Mouse (Mus musculus) lung, postnatal 36 days (tissue): ENCODE measurements around the gene Osbpl3.

Experiments used
- DNase-seq: peaks from one replicate; pipeline ENCODE4 v3.0.0; 2022; ENCODE audit warnings: mixed read lengths

The Osbpl3 gene

GRCm38 (mm10) chr6:50262310-50262709 lies 193.7 kb downstream of the Osbpl3 start:
- DNase-seq = no peak

- DNase-seq = no peak
Observed at GRCm38 (mm10) chr6:50261922-50262261, 194.1 kb downstream of the Osbpl3 start.

GRCm38 (mm10) chr6:50261201-50261921 lies 194.6 kb downstream of the Osbpl3 start:
- peak; percentile 82 for DNase-seq

- no peak for DNase-seq
Observed at GRCm38 (mm10) chr6:50255356-50255755, 200.6 kb downstream of the Osbpl3 start.

GRCm38 (mm10) chr6:50254723-50255184 lies 201.2 kb downstream of the Osbpl3 start:
- peak; percentile 88 for DNase-seq

GRCm38 (mm10) chr6:50252690-50253089 lies 203.3 kb downstream of the Osbpl3 start:
- DNase-seq = peak; percentile 43

- DNase-seq = no peak
Observed at GRCm38 (mm10) chr6:50247791-50248190, 208.2 kb downstream of the Osbpl3 start.

GRCm38 (mm10) chr6:50247356-50247755 lies 208.6 kb downstream of the Osbpl3 start:
- DNase-seq = no peak

GRCm38 (mm10) chr6:50244967-50245366 lies 211.0 kb downstream of the Osbpl3 start:
- no peak for DNase-seq

- no peak for DNase-seq
Observed at GRCm38 (mm10) chr6:50244126-50244525, 211.9 kb downstream of the Osbpl3 start.
